Mouse (Mus musculus) ES-Bruce4 (cell line): ENCODE data around the gene Smim22.

Experiments used
- CTCF ChIP-seq: IDR thresholded peaks from one replicate; pipeline ENCODE4 v1.8.1; 2011; ENCODE audit warnings: low read depth, low read length
- EP300 ChIP-seq: IDR thresholded peaks from 2 replicates; pipeline ENCODE4 v1.6.1; 2011; ENCODE audit warnings: low read depth, low read length; ENCODE audit not compliant: insufficient read depth
- POLR2A ChIP-seq: IDR thresholded peaks from one replicate; pipeline ENCODE4 v1.8.1; 2011; ENCODE audit warnings: low read length; ENCODE audit not compliant: insufficient read depth

GRCm38 (mm10) chr16:4984717-4985116 lies 22.4 kb upstream of the Smim22 start:
- TF ChIP-seq CTCF, result no peak
- TF ChIP-seq POLR2A, result no peak
- TF ChIP-seq EP300, result no peak
